Mouse (Mus musculus) liver, adult 2 months (tissue): ENCODE data around the gene Ndrg4. TPM values are rescaled to one million over a fixed set of nuclear protein-coding genes. Genes with fewer than 3 reads are reported as not detected.
"Not testable (repeated sequence)": the region's sequence is repeated elsewhere in the genome, so short reads cannot be mapped to it uniquely, and the experiment has no call there.

Source experiments
- DNase-seq: peaks from one replicate; pipeline ENCODE4 v3.0.0-alpha.2; 2011; ENCODE audit warnings: low read depth, low spot score; ENCODE audit errors: extremely low read depth
- H3K27ac ChIP-seq: fragments of 200-500 bp; replicated peaks from 2 replicates; pipeline ENCODE4 v1.5.1; 2012; ENCODE audit warnings: low read depth, mild to moderate bottlenecking, control low read depth, inconsistent platforms, low read length; ENCODE audit not compliant: insufficient read depth
- H3K27me3 ChIP-seq: fragments of 200-500 bp; 2 replicates; pipeline ENCODE4 v1.6.1; 2012; ENCODE audit warnings: mild to moderate bottlenecking, moderate library complexity, low read length, inconsistent platforms; ENCODE audit not compliant: control insufficient read depth, insufficient read depth
- H3K36me3 ChIP-seq: fragments of 200-500 bp; 2 replicates; pipeline ENCODE4 v1.6.1; 2012; ENCODE audit warnings: low read length, inconsistent platforms; ENCODE audit not compliant: control insufficient read depth, insufficient read depth
- H3K4me1 ChIP-seq: fragments of 200-500 bp; 2 replicates; pipeline ENCODE4 v1.6.1; 2011; ENCODE audit warnings: low read length; ENCODE audit not compliant: control insufficient read depth, insufficient read depth
- H3K4me3 ChIP-seq: fragments of 200-500 bp; 2 replicates; pipeline ENCODE4 v1.5.1; 2011; ENCODE audit warnings: low read depth, mild to moderate bottlenecking, control low read depth, low read length, moderate library complexity; ENCODE audit not compliant: insufficient read depth
- H3K79me2 ChIP-seq: fragments of 200-500 bp; 2 replicates; pipeline ENCODE4 v1.6.1; 2012; ENCODE audit warnings: inconsistent platforms, mild to moderate bottlenecking, low read length, moderate library complexity; ENCODE audit not compliant: control insufficient read depth, insufficient read depth
- H3K9ac ChIP-seq: fragments of 200-500 bp; 2 replicates; pipeline ENCODE4 v1.6.1; 2012; ENCODE audit warnings: low read depth, mild to moderate bottlenecking, control low read depth, inconsistent platforms, low read length
- CTCF ChIP-seq: fragments of 200-500 bp; IDR thresholded peaks from 2 replicates; pipeline ENCODE4 v1.5.1; 2011; ENCODE audit warnings: low read depth, low read length, control low read depth
- POLR2A ChIP-seq: fragments of 200-500 bp; IDR thresholded peaks from 2 replicates; pipeline ENCODE4 v1.6.1; 2011; ENCODE audit warnings: low read length, control low read depth; ENCODE audit not compliant: insufficient read depth; ENCODE audit errors: extremely low read depth
- WGBS: fragments of 180-500 bp; shearing (Covaris S2); methylation state at CpG from one replicate; pipeline ENCODE4 v1.1.7; 2018; 5-methylcytosine and 5-hydroxymethylcytosine counted together
- polyA plus RNA-seq: library from polyadenylated mRNA; depleted of rRNA; stranded (reverse); fragments of >200 nt; gene quantifications from 2 replicates; pipeline ENCODE4 v1.2.3, GENCODE M21; 2012
- total RNA-seq: library from RNA; depleted of rRNA; stranded (reverse); fragments of >200 nt; gene quantifications from 2 replicates; pipeline ENCODE4 v1.2.3, GENCODE M21; 2014

The Ndrg4 gene
- total and polyA plus RNA-seq, 2 experiments = 0.26 to 0.55 TPM

GRCm38 (mm10) chr8:95661575-95661974, 15.2 kb upstream of the Ndrg4 start:
- TF ChIP-seq POLR2A = no peak
- no peak for TF ChIP-seq CTCF
- Histone ChIP-seq H3K27me3 (no peaks in the 10 kb centered on the region), H3K27ac (no peak overlapping the region), H3K4me3 (no peak overlapping the region), H3K79me2 (no peaks in the 10 kb centered on the region), H3K36me3 (no peaks in the 10 kb centered on the region), H3K9ac (no peak overlapping the region), H3K4me1 (no peaks in the 10 kb centered on the region)
- DNase-seq = no peak
- 93% methylated on average over 6 of the region's 6 CpGs for WGBS

- no peaks in the 10 kb centered on the region for H3K27me3 ChIP-seq
- H3K4me3 ChIP-seq = no peak overlapping the region
- no peak for DNase-seq
- H3K9ac ChIP-seq = no peak overlapping the region
- no peaks in the 10 kb centered on the region for H3K36me3 ChIP-seq
- TF ChIP-seq POLR2A (no peak), CTCF (no peak)
- H3K79me2 ChIP-seq = no peaks in the 10 kb centered on the region
- 76% methylated on average over 7 of the region's 7 CpGs for WGBS
- no peak overlapping the region for H3K27ac ChIP-seq
- H3K4me1 ChIP-seq = no peaks in the 10 kb centered on the region
These were observed 13.7 kb upstream of the Ndrg4 start for GRCm38 (mm10) chr8:95662885-95663598.

- no peak for DNase-seq
- H3K79me2 ChIP-seq = no peaks in the 10 kb centered on the region
- no peaks in the 10 kb centered on the region for H3K36me3 ChIP-seq
- TF ChIP-seq CTCF (no peak), POLR2A (no peak)
- no peaks in the 10 kb centered on the region for H3K4me1 ChIP-seq
- no peak overlapping the region for H3K27ac ChIP-seq
- WGBS = 69% methylated on average over 4 of the region's 4 CpGs
- no peaks in the 10 kb centered on the region for H3K27me3 ChIP-seq
- H3K9ac ChIP-seq = no peak overlapping the region
- H3K4me3 ChIP-seq = no peak overlapping the region
These were observed 13.2 kb upstream of the Ndrg4 start for GRCm38 (mm10) chr8:95663599-95663949.

GRCm38 (mm10) chr8:95665813-95666452, 10.8 kb upstream of the Ndrg4 start:
- H3K9ac ChIP-seq, H3K4me1 ChIP-seq, H3K27me3 ChIP-seq, DNase-seq, H3K27ac ChIP-seq, H3K79me2 ChIP-seq, H3K4me3 ChIP-seq, H3K36me3 ChIP-seq: not testable (repeated sequence)
- WGBS = 94% methylated on average over 11 of the region's 11 CpGs

- no peak for TF ChIP-seq CTCF
- no peak for TF ChIP-seq POLR2A
- 50% methylated on average over 8 of the region's 8 CpGs for WGBS
- no peak for DNase-seq
- no peaks in the 10 kb centered on the region for H3K27me3 ChIP-seq
- no peak overlapping the region for H3K4me3 ChIP-seq
- H3K4me1 ChIP-seq = no peaks in the 10 kb centered on the region
- H3K9ac ChIP-seq = no peak overlapping the region
- H3K79me2 ChIP-seq = no peaks in the 10 kb centered on the region
- no peaks in the 10 kb centered on the region for H3K36me3 ChIP-seq
- H3K27ac ChIP-seq = no peak overlapping the region
These were observed 8.4 kb upstream of the Ndrg4 start for GRCm38 (mm10) chr8:95668163-95668958.

- H3K9ac ChIP-seq = no peak overlapping the region
- no peak for DNase-seq
- no peaks in the 10 kb centered on the region for H3K4me1 ChIP-seq
- TF ChIP-seq CTCF = no peak
- no peak for TF ChIP-seq POLR2A
- peaks cover 3% of the 10 kb centered on the region; the same call in 1 of the 2 replicates for H3K27me3 ChIP-seq
- no peak overlapping the region for H3K27ac ChIP-seq
- no peak overlapping the region for H3K4me3 ChIP-seq
- 83% methylated on average over 2 of the region's 2 CpGs for WGBS
- H3K79me2 ChIP-seq = no peaks in the 10 kb centered on the region
- no peaks in the 10 kb centered on the region for H3K36me3 ChIP-seq
These were observed 6.8 kb upstream of the Ndrg4 start for GRCm38 (mm10) chr8:95669967-95670366.
